Mouse (Mus musculus) MN1 (cell line): ENCODE data around the gene Hoxa1.

Experiments
- DNase-seq: peaks from one replicate; pipeline ENCODE4 v3.0.0-alpha.2; 2016; ENCODE audit warnings: low spot score

Hoxa1 gene

DNA sequence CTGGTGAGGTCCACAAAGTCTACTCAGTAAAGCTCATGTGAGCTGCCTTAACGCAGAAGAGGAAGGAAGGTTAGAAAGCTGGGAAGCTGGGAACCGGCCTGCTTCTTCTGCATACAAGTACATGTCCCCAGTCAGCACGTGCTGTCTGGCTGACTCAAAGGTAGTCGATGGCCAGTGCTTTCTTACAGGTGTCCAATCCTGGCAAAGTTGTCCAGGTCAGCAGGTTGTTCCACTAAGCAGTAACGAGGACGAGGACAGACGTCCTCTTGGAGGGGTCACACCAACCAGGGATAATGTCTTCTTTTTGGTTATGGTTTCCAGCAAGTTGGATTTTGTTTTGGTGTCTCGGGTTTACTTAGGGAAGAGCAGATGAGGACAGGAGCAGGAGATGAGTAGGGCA is 31.8 kb upstream of the Hoxa1 start:
- DNase-seq: no peak

GRCm38 (mm10) chr6:52189172-52189591 is 31.1 kb upstream of the Hoxa1 start:
- no peak for DNase-seq

- DNase-seq: no peak
Observed at GRCm38 (mm10) chr6:52186500-52186899, 28.4 kb upstream of the Hoxa1 start.

DNA sequence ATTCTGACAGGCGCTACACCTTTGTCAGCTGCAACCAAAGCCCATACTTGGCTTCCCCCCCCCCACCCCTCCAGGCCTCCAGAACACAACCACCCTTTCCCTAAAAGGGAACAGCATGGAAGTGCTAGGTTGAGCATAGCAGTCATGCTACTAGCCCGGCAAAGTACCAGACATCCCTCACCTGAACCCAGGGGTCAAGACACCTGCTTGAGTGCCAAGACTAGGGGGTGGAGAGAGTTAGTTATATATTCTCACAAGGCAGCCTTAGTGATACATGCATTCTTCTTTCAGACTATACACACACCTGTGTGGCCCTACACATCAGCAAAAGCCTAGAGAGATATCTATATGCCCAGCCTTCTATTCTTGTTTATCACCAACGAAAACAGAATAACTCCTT is 27.7 kb upstream of the Hoxa1 start:
- DNase-seq: no peak

DNA sequence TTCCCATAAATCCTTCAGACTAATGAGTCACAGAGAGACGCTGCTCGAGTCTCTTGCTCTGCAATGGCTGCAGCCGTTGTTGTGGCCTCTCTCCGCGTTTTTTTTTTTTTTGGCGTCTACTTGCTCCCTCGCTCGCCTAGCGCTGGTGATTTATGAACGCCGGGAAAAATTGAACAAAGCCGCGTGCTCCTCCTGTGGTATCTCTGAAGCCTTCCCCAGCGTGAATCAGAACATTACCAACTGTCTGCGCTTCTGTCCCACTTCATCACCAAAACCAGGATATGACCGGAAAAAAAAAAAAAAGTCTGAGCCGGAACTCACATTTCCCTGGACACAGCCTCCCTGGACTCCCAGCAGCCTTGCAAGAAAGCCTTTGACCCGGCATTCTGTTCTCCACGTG is 27.1 kb upstream of the Hoxa1 start:
- DNase-seq: no peak

DNA sequence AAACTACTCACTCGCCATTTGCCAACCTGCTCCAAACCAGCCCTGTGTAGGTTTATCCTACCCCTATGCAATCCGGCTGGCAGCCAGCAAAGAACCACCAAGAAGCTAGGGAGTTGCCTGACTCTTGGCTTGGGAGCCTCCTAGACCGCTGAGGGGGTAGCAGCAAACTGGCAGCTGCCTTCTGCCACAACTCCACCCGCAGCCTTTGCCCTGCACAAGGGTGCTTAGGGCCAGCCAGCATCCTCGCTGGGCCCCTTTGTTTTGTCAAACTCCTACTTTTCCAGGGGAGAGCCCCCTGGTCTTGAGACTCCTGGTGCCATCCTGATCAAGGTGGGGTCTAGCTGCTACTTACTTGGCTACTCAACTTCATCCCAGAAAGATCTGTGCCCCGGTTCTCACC is 26.6 kb upstream of the Hoxa1 start:
- DNase-seq: no peak

- DNase-seq: no peak
Observed at GRCm38 (mm10) chr6:52183311-52184080, 25.4 kb upstream of the Hoxa1 start.

- DNase-seq: no peak
Observed at GRCm38 (mm10) chr6:52182793-52183192, 24.7 kb upstream of the Hoxa1 start.

- DNase-seq: no peak
Observed at GRCm38 (mm10) chr6:52182030-52182429, 23.9 kb upstream of the Hoxa1 start.

DNA sequence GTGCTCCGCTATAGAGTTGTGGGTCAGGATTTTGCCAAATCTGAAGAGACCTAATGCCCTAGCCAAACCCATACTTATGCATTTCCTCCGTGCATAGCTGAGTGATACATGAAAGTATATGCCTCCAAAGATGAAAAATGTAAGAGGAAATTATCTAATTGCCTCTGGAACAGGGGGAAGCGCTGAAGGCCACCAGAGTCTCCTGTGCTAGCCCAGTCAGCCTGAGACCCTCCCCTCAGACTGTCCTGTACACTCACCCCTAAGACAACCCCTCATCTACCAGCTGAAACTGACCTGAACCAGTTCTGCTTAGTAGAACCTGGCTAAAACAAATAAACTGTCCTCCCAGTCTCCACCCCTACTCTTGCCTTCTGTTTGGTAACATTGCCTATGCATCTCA is 22.6 kb upstream of the Hoxa1 start:
- DNase-seq: no peak

DNA sequence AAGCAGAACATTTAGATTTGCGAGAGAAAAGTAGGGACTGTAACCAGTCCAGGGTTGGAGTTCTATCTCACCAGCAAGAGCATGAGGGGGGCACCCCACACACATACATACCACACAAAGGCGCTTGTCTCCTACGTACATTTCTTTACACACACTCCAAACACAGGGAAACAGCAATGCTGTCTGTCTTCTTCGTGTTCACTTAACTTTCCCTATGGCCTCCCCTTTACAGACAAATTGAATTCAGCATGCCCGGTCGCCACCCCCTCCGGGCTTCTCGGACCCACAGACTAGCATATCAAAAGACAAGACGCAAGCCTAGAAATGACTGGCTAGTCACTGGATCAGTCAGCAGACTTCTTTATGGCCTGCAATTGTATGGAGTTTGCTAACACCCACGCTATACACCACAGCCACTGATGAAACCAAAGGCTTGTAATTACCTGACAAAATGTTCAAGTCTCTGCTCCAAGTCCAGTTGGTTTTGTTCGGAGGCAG is 22.1 kb upstream of the Hoxa1 start:
- DNase-seq: no peak

DNA sequence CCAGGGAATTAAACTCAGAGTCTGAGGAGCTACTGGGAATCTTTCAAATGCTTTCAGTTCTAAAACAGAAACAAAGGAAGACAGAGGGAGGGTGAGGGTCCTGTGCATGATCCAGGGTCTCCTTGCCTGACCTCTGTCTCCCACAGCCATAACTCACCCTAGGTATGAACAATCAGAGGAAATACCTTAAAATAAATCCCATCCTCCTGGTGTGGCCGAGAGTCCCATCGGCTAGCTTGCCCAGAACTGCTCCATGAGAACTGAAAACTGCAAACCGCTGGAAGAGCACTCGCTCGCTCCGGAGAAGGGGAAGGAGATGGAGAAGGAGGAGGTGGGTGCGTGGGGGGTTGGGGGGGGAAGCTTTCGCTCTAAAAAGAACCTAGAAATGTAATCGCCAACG is 21.6 kb upstream of the Hoxa1 start:
- no peak for DNase-seq

DNA sequence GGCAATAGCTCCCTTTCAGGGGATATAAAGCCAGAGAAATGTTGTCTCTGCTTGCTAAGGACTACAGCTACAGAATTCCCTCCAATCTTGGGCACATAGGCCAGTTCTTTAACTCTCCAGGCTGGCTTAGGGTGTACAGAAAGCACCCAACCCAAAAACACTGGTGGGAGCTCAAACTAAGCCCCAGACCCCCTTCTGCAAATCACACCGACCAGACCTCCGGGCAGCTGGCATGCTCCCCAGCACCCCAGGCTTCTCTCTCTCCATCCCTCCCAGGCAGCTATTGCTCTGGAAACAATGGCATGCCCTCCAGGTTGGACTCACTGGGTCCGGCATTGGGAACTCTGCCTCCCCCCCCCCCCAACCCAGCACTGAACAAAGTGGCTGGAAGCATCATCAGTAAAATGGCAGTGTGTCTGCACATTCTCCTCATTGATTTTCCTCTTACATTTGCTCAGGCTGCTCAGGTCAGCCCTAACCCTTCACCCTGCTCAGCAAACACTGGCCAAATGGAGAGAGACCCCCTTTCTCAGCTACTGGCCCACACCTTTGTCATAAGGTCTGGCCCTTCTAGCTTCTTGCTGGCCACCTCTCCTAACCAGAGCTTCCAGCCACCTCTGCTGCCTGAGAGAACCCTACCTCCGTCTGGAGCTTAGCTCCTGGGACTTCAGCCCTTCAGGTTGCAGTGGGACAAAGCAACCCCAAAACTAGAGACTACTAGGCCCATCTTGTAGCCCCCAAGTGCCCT is 21.0 kb upstream of the Hoxa1 start:
- DNase-seq: no peak

- DNase-seq: no peak
Observed at GRCm38 (mm10) chr6:52177806-52178205, 19.7 kb upstream of the Hoxa1 start.

DNA sequence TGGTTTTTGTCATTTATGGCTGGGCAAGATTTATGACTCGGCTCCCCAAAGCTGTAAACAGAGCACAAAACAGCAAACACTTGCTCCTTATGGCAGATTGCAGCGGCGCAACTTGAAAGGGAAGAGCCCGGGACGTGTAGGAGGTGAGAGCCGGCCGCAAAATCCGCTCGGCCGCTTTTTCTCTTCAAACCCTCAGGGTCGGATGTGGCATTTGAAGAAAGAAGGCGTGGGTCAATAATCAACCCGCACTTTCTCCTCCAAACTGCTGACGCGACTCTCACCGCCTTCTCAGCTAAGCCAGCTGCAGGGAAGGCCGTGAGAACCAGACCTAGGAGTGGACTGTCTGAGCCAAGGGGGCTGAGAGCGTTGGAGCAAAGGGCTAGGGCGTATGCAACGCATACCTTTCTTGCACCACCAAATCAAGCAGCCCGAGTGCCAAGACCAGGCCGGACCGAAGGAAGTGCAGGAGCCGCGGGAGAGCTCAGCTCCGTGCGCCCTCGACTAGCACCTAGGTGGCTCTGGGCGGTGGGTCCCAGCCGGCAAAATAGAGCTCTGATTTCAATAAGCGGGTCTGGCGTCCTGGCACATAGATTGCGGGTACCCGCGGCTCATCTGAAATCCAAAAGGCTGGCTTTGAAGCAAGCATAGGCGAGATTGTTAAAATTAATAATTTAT is 19.1 kb upstream of the Hoxa1 start, which contains the start of gene 5730596B20Rik:
Gene 5730596B20Rik (plus strand): TSS at position 438 of the 675 bp plus-strand sequence.
- DNase-seq: no peak

DNA sequence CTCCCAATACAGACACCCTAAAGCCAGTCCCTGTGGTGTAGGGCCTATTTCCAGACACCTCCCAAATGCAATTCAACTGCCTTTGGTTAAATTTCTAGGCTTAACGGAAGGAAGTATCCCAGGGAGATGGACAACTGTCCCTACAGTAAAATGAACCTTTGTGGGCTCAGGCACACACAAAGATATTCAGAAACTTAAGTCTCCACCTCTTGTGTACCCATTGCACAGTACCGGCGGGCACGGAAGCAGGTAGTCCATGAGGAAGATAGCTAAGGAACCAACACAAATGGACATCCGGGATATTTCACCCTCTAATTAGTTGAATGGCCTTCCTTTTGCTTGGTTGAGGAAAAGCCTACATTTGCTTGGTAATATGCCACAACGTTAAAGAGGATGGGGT is 18.3 kb upstream of the Hoxa1 start:
- DNase-seq: no peak

GRCm38 (mm10) chr6:52175864-52176263 is 17.7 kb upstream of the Hoxa1 start:
- no peak for DNase-seq

DNA sequence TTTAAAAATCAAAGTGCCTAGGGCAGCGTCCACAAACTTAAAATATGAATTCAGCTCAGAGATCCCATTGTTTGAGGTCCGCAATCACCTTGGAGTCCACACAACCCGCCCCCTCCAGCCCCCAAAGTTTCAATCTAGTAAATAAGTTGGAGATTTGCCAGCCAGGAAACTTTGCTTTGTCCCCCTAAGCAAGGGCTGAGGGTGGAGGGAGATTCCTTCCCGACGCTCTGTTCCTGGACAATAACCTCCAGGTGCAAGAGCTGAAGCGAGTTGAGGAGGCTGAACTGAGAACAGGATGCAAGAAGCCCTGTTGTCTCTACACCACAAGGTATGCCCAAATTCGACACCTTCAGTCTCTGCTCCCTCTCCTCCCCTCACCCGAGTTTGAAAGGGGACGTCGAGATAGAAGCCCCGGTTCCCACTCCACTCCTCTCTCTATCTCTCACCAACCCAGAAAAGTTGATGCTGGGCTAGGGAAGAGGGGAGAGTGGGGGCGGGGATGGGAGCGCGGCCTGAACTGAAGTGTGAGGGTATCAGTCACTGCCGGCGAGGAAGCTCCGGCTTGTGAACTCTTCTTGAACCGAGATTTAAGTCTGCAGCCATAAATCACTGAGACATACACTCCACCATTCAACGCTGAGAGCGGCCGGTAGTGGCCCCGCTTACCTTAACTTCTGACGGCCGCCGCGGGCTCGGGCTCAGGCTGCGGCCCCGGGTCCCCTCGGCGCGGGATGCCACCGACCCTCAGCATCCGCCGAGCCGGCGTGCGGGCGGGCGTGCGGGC is 17.0 kb upstream of the Hoxa1 start:
- DNase-seq: peak; percentile 32

- DNase-seq: no peak
Observed at GRCm38 (mm10) chr6:52173648-52174047, 15.5 kb upstream of the Hoxa1 start.

DNA sequence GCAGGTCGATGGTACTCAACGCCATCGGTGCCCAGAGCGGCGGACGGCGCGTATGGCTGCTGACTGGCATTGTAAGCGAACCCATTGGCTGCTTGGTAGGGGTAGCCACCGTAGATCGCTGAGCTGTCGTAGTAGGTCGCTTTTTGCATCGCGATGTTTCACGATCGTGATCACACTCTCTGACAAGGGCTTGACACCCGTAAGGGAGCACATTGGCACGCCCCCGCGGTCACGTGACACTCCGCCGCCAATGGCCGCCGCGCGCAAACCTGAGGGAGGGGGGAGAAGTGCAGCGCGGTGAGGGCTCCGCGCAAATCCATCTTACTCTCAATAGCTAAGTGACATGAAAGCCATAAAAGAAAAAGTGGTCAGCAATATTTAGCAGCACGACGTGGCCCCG is 14.4 kb upstream of the Hoxa1 start:
- DNase-seq: no peak

DNA sequence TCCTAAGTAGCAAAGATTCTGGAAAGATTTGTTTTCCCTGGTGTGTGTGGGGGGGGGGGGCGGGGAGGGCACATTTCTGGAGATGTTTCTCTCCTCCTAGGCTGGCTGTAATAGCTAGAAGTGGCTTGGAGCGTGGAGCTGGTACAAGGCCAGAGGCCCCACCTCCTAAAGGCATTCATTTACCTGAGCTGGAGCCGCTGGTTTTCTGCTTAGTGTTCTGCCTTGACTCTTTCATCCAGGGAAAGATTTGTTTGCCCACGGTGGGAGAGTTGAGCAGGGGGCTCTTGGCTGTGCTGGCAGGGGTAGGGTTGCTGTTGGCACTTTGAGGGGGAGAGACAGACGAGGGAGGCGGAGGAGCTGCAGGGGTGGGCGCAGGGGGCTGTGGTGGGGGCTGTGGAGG is 13.8 kb upstream of the Hoxa1 start:
- DNase-seq: no peak

- no peak for DNase-seq
Observed at GRCm38 (mm10) chr6:52171331-52171730, 13.2 kb upstream of the Hoxa1 start.
